Mouse (Mus musculus) myocyte (in vitro differentiated cells): Measurements from ENCODE around the gene Smad6.

Source experiments
- CEBPB ChIP-seq: IDR thresholded peaks from 2 replicates; pipeline ENCODE4 v1.6.1; 2011; ENCODE audit warnings: mild to moderate bottlenecking, moderate library complexity; ENCODE audit not compliant: poor library complexity, insufficient read depth, severe bottlenecking
- E2F4 ChIP-seq: IDR thresholded peaks from one replicate; pipeline ENCODE4 v1.6.1; 2011; ENCODE audit warnings: mild to moderate bottlenecking, control low read depth, moderate library complexity; ENCODE audit not compliant: insufficient read depth
- MAX ChIP-seq: IDR thresholded peaks from one replicate; pipeline ENCODE4 v1.6.1; 2011; ENCODE audit warnings: low read depth, mild to moderate bottlenecking, control low read depth
- MYOD1 ChIP-seq, 3 experiments: IDR thresholded peaks; one replicate each; pipeline ENCODE4 v1.6.1; 2011; ENCODE audit warnings: control low read depth in 2 of 3, low read depth in 2 of 3, mild to moderate bottlenecking in 2 of 3, moderate library complexity in 1 of 3; ENCODE audit not compliant: insufficient read length in 2 of 3, control insufficient read depth in 1 of 3
- MYOG ChIP-seq, 3 experiments: IDR thresholded peaks; one replicate each; pipeline ENCODE4 v1.6.1; 2011; ENCODE audit warnings: control low read depth in 2 of 3, low read depth in 2 of 3, mild to moderate bottlenecking in 2 of 3; ENCODE audit not compliant: insufficient read length in 2 of 3, control insufficient read depth in 1 of 3, insufficient read depth in 1 of 3
- POLR2A ChIP-seq: IDR thresholded peaks from one replicate; pipeline ENCODE4 v1.6.1; 2011; ENCODE audit warnings: low read depth, mild to moderate bottlenecking, control low read depth, moderate library complexity; ENCODE audit not compliant: insufficient read length
- TCF12 ChIP-seq: IDR thresholded peaks from one replicate; pipeline ENCODE4 v1.6.1; 2011; ENCODE audit warnings: mild to moderate bottlenecking, control low read depth; ENCODE audit not compliant: poor library complexity, insufficient read depth, severe bottlenecking
- USF1 ChIP-seq: IDR thresholded peaks from one replicate; pipeline ENCODE4 v1.6.1; 2011; ENCODE audit warnings: low read depth, mild to moderate bottlenecking, control low read depth, moderate library complexity

GRCm38 (mm10) chr9:64021319-64021850, 474 bp downstream of the Smad6 start:
- no peak for TF ChIP-seq MAX
- no peak for TF ChIP-seq POLR2A
- TF ChIP-seq MYOG (IDR thresholded peaks at IDR 0.05; ENCODE audit: control insufficient read depth in 1 of 3, insufficient read depth in 1 of 3, insufficient read length in 2 of 3, low read depth in 2 of 3): no peak
- TF ChIP-seq TCF12: no peak
- no peak for TF ChIP-seq USF1
- no peak for TF ChIP-seq CEBPB
- no peak for TF ChIP-seq MYOD1 (IDR thresholded peaks at IDR 0.05; ENCODE audit: control insufficient read depth in 1 of 3, insufficient read length in 2 of 3, low read depth in 2 of 3)
- peak; percentile 25 for TF ChIP-seq E2F4
